Mouse (Mus musculus) neural tube, embryonic 12.5 days (tissue): ENCODE measurements around the gene Spata32. TPM values are rescaled to one million over a fixed set of nuclear protein-coding genes. Genes with fewer than 3 reads are reported as not detected.

Experiments
- ATAC-seq: fragments of 200-750 bp; cut with Nextera tagmentation; 2 replicates; pipeline ENCODE4 v1.8.0; 2017; ENCODE audit warnings: low read depth, mild to moderate bottlenecking, moderate TSS enrichment, moderate library complexity; ENCODE audit not compliant: low FRiP score
- H3K27ac ChIP-seq: fragments of 300-500 bp; sonication (generic); 2 replicates; pipeline ENCODE4 v1.5.1; 2016
- H3K27me3 ChIP-seq: fragments of 300-500 bp; sonication (generic); replicated peaks from 2 replicates; pipeline ENCODE4 v1.6.1; 2016; ENCODE audit warnings: mild to moderate bottlenecking
- H3K36me3 ChIP-seq: fragments of 300-500 bp; sonication (generic); 2 replicates; pipeline ENCODE4 v1.6.1; 2016; ENCODE audit warnings: mild to moderate bottlenecking
- H3K4me1 ChIP-seq: fragments of 300-500 bp; sonication (generic); 2 replicates; pipeline ENCODE4 v1.6.1; 2016
- H3K4me2 ChIP-seq: fragments of 300-500 bp; sonication (generic); replicated peaks from 2 replicates; pipeline ENCODE4 v1.6.1; 2016; ENCODE audit warnings: mild to moderate bottlenecking
- H3K4me3 ChIP-seq: fragments of 300-500 bp; sonication (generic); 2 replicates; pipeline ENCODE4 v1.5.1; 2016
- H3K9ac ChIP-seq: fragments of 300-500 bp; sonication (generic); 2 replicates; pipeline ENCODE4 v1.6.1; 2016; ENCODE audit warnings: mild to moderate bottlenecking
- H3K9me3 ChIP-seq: fragments of 300-500 bp; sonication (generic); 2 replicates; pipeline ENCODE4 v1.6.1; 2016; ENCODE audit warnings: mild to moderate bottlenecking
- WGBS: fragments of 180-500 bp; shearing (Covaris S2); methylation state at CpG from one replicate; pipeline ENCODE4 v1.1.7; 2016; 5-methylcytosine and 5-hydroxymethylcytosine counted together
- polyA plus RNA-seq: library from polyadenylated mRNA; unstranded; fragments of >200 nt; fragmentation: Nextera tagmentation; extraction: Ambion mirVana; gene quantifications from 2 replicates; pipeline ENCODE4 v1.2.1, GENCODE M21; 2016

Gene Spata32
- polyA plus RNA-seq, 1 experiment from 2014 or later = 0.18 TPM

- no peak overlapping the region for H3K9ac ChIP-seq
- no peak overlapping the region for H3K27ac ChIP-seq
- 97% methylated on average over 5 of the region's 5 CpGs for WGBS
- H3K9me3 ChIP-seq = no peaks in the 10 kb centered on the region
- H3K36me3 ChIP-seq = no peaks in the 10 kb centered on the region; the same call in 1 of the 2 replicates
- no peak overlapping the region for H3K4me2 ChIP-seq
- H3K4me3 ChIP-seq = no peak overlapping the region
- no peak for ATAC-seq
- H3K27me3 ChIP-seq = no peaks in the 10 kb centered on the region
- H3K4me1 ChIP-seq = peaks cover 30% of the 10 kb centered on the region
Observed at GRCm38 (mm10) chr11:103260034-103260433, 41.8 kb upstream of the Spata32 start.

GRCm38 (mm10) chr11:103257938-103258481 is 39.8 kb upstream of the Spata32 start:
- Histone ChIP-seq H3K4me3 (no peak overlapping the region), H3K36me3 (no peaks in the 10 kb centered on the region; the same call in 1 of the 2 replicates), H3K27ac (no peak overlapping the region), H3K4me1 (peaks cover 11% of the 10 kb centered on the region), H3K9ac (no peak overlapping the region), H3K4me2 (no peak overlapping the region), H3K9me3 (no peaks in the 10 kb centered on the region), H3K27me3 (no peaks in the 10 kb centered on the region)
- no peak for ATAC-seq
- 91% methylated on average over 4 of the region's 4 CpGs for WGBS

- Histone ChIP-seq H3K4me1 (no peaks in the 10 kb centered on the region), H3K9me3 (no peaks in the 10 kb centered on the region), H3K4me3 (no peak overlapping the region), H3K36me3 (no peaks in the 10 kb centered on the region), H3K4me2 (no peak overlapping the region), H3K27me3 (no peaks in the 10 kb centered on the region), H3K27ac (no peak overlapping the region), H3K9ac (no peak overlapping the region)
- ATAC-seq = no peak
- WGBS = 84% methylated on average over 5 of the region's 5 CpGs
Observed at GRCm38 (mm10) chr11:103253605-103254004, 35.4 kb upstream of the Spata32 start.

GRCm38 (mm10) chr11:103252380-103252779 is 34.1 kb upstream of the Spata32 start:
- no peaks in the 10 kb centered on the region for H3K36me3 ChIP-seq
- H3K4me2 ChIP-seq = no peak overlapping the region
- no peak overlapping the region for H3K9ac ChIP-seq
- peaks cover 6% of the 10 kb centered on the region; the same call in 1 of the 2 replicates for H3K4me1 ChIP-seq
- no peaks in the 10 kb centered on the region for H3K9me3 ChIP-seq
- ATAC-seq = no peak
- H3K4me3 ChIP-seq = no peak overlapping the region
- WGBS = 95% methylated on average over 5 of the region's 5 CpGs
- no peak overlapping the region for H3K27ac ChIP-seq
- no peaks in the 10 kb centered on the region for H3K27me3 ChIP-seq

- no peak overlapping the region for H3K4me3 ChIP-seq
- no peak overlapping the region for H3K4me2 ChIP-seq
- no peaks in the 10 kb centered on the region for H3K27me3 ChIP-seq
- ATAC-seq = no peak
- H3K4me1 ChIP-seq = peaks cover 15% of the 10 kb centered on the region; the same call in 1 of the 2 replicates
- no peaks in the 10 kb centered on the region for H3K9me3 ChIP-seq
- no peaks in the 10 kb centered on the region for H3K36me3 ChIP-seq
- no peak overlapping the region for H3K9ac ChIP-seq
- H3K27ac ChIP-seq = no peak overlapping the region
- WGBS = 95% methylated on average over 3 of the region's 3 CpGs
Observed at GRCm38 (mm10) chr11:103250324-103250723, 32.1 kb upstream of the Spata32 start.

- 80% methylated on average over 6 of the region's 6 CpGs for WGBS
- Histone ChIP-seq H3K4me2 (no peak overlapping the region), H3K27me3 (no peaks in the 10 kb centered on the region), H3K4me3 (no peak overlapping the region), H3K27ac (no peak overlapping the region), H3K9ac (no peak overlapping the region), H3K4me1 (peaks cover 15% of the 10 kb centered on the region; the same call in 1 of the 2 replicates), H3K36me3 (no peaks in the 10 kb centered on the region), H3K9me3 (no peaks in the 10 kb centered on the region)
- no peak for ATAC-seq
Observed at GRCm38 (mm10) chr11:103249509-103249908, 31.3 kb upstream of the Spata32 start.

GRCm38 (mm10) chr11:103248837-103249236 is 30.6 kb upstream of the Spata32 start:
- no peak for ATAC-seq
- Histone ChIP-seq H3K27ac (no peak overlapping the region), H3K27me3 (no peaks in the 10 kb centered on the region), H3K4me2 (no peak overlapping the region), H3K9me3 (no peaks in the 10 kb centered on the region), H3K36me3 (no peaks in the 10 kb centered on the region), H3K4me1 (peaks cover 15% of the 10 kb centered on the region; the same call in 1 of the 2 replicates), H3K9ac (no peak overlapping the region), H3K4me3 (no peak overlapping the region)
- WGBS = 80% methylated on average over 5 of the region's 5 CpGs

- H3K9me3 ChIP-seq = no peaks in the 10 kb centered on the region
- no peak overlapping the region for H3K4me3 ChIP-seq
- H3K9ac ChIP-seq = no peak overlapping the region
- H3K27ac ChIP-seq = no peak overlapping the region
- H3K4me2 ChIP-seq = no peak overlapping the region
- peaks cover 15% of the 10 kb centered on the region; the same call in 1 of the 2 replicates for H3K4me1 ChIP-seq
- H3K36me3 ChIP-seq = no peaks in the 10 kb centered on the region
- WGBS = 83% methylated on average over 11 of the region's 11 CpGs
- ATAC-seq = no peak
- H3K27me3 ChIP-seq = no peaks in the 10 kb centered on the region
Observed at GRCm38 (mm10) chr11:103247504-103248177, 29.4 kb upstream of the Spata32 start.

GRCm38 (mm10) chr11:103246731-103247290 is 28.6 kb upstream of the Spata32 start:
- H3K27ac ChIP-seq = no peak overlapping the region
- ATAC-seq = no peak
- 86% methylated on average over 4 of the region's 4 CpGs for WGBS

GRCm38 (mm10) chr11:103246081-103246730 is 28.0 kb upstream of the Spata32 start:
- no peak for ATAC-seq
- Histone ChIP-seq H3K27ac (no peak overlapping the region), H3K4me2 (no peak overlapping the region), H3K36me3 (no peaks in the 10 kb centered on the region), H3K9ac (no peak overlapping the region), H3K27me3 (no peaks in the 10 kb centered on the region), H3K4me3 (no peak overlapping the region), H3K4me1 (peaks cover 15% of the 10 kb centered on the region; the same call in 1 of the 2 replicates), H3K9me3 (no peaks in the 10 kb centered on the region)
- 77% methylated on average over 10 of the region's 10 CpGs for WGBS

More at GRCm38 (mm10) chr11:103246731-103247290, 28.6 kb upstream of the Spata32 start:
- Histone ChIP-seq H3K27me3 (no peaks in the 10 kb centered on the region), H3K4me3 (no peak overlapping the region), H3K9ac (no peak overlapping the region), H3K4me1 (peaks cover 15% of the 10 kb centered on the region; the same call in 1 of the 2 replicates), H3K9me3 (no peaks in the 10 kb centered on the region), H3K36me3 (no peaks in the 10 kb centered on the region), H3K4me2 (no peak overlapping the region)

- peaks cover 15% of the 10 kb centered on the region; the same call in 1 of the 2 replicates for H3K4me1 ChIP-seq
Observed at GRCm38 (mm10) chr11:103244856-103245255, 26.6 kb upstream of the Spata32 start.

GRCm38 (mm10) chr11:103240740-103241139 is 22.5 kb upstream of the Spata32 start:
- Histone ChIP-seq H3K27ac (no peak overlapping the region), H3K4me1 (no peaks in the 10 kb centered on the region), H3K36me3 (peaks cover 42% of the 10 kb centered on the region), H3K27me3 (no peaks in the 10 kb centered on the region), H3K4me2 (no peak overlapping the region), H3K4me3 (no peak overlapping the region), H3K9ac (no peak overlapping the region), H3K9me3 (no peaks in the 10 kb centered on the region)
- no peak for ATAC-seq
- WGBS = 63% methylated on average over 7 of the region's 7 CpGs

More at GRCm38 (mm10) chr11:103244856-103245255, 26.6 kb upstream of the Spata32 start:
- 97% methylated on average over 4 of the region's 4 CpGs for WGBS
- Histone ChIP-seq H3K9me3 (no peaks in the 10 kb centered on the region), H3K4me3 (no peak overlapping the region), H3K36me3 (peaks cover 10% of the 10 kb centered on the region; the same call in 1 of the 2 replicates), H3K4me2 (no peak overlapping the region), H3K9ac (no peak overlapping the region), H3K27ac (no peak overlapping the region), H3K27me3 (no peaks in the 10 kb centered on the region)
- no peak for ATAC-seq
